Mouse (Mus musculus): ENCODE measurements around the gene 6030458C11Rik. TPM values are rescaled to one million over a fixed set of nuclear protein-coding genes. Genes with fewer than 3 reads are reported as not detected.

Gene 6030458C11Rik
- polyA plus RNA-seq, 1 experiment: 24.9 TPM

GRCm38 (mm10) chr15:12770958-12771357, 53.5 kb downstream of the 6030458C11Rik start:
- H3K4me1 ChIP-seq (ENCODE audit: control insufficient read depth, insufficient read depth, low read length): peaks cover 6% of the 10 kb centered on the region; the same call in 1 of the 2 replicates
- H3K27ac ChIP-seq (ENCODE audit: insufficient read depth, low read length): no peak overlapping the region
- TF ChIP-seq CTCF (IDR thresholded peaks at IDR 0.05; ENCODE audit: extremely low read depth, insufficient read depth, low read length) (no peak), POLR2A (IDR thresholded peaks at IDR 0.05; ENCODE audit: extremely low read depth, insufficient read depth, low read length) (no peak)
- H3K4me3 ChIP-seq (ENCODE audit: insufficient read depth, low read length): no peak overlapping the region

- peaks cover 3% of the 10 kb centered on the region; the same call in 1 of the 2 replicates for H3K4me1 ChIP-seq (ENCODE audit: control insufficient read depth, insufficient read depth, low read length)
- H3K4me3 ChIP-seq (ENCODE audit: insufficient read depth, low read length): no peak overlapping the region
- no peak overlapping the region for H3K27ac ChIP-seq (ENCODE audit: insufficient read depth, low read length)
- TF ChIP-seq POLR2A (IDR thresholded peaks at IDR 0.05; ENCODE audit: extremely low read depth, insufficient read depth, low read length) (no peak), CTCF (IDR thresholded peaks at IDR 0.05; ENCODE audit: extremely low read depth, insufficient read depth, low read length) (no peak)
These were observed 57.6 kb downstream of the 6030458C11Rik start for GRCm38 (mm10) chr15:12766848-12767247.

DNA sequence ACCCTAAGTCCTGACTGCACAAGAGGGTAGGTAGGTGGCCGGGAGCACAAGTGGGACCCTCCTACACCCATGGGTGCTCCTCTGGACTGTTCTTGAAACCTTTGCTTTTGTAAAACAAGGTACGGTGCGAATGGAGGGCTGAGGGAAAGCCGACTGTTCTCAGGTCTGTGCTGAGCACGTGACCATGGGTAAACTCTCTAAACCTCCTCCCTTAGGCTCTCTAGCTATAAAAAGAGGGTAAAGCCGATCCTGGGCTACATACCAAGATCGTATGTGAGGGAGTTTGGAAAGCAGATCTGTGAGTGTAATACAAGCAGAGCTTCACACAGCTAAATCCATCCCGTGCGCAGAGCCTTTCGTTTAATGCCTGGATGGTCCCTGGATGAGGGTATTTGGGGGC, 61.3 kb downstream of the 6030458C11Rik start:
- H3K4me1 ChIP-seq (ENCODE audit: control insufficient read depth, insufficient read depth, low read length): peaks cover 1% of the 10 kb centered on the region; the same call in 1 of the 2 replicates
- no peak overlapping the region for H3K4me3 ChIP-seq (ENCODE audit: insufficient read depth, low read length)
- TF ChIP-seq CTCF (IDR thresholded peaks at IDR 0.05; ENCODE audit: extremely low read depth, insufficient read depth, low read length) (no peak), POLR2A (IDR thresholded peaks at IDR 0.05; ENCODE audit: extremely low read depth, insufficient read depth, low read length) (no peak)

GRCm38 (mm10) chr15:12762258-12762913, 62.1 kb downstream of the 6030458C11Rik start:
- TF ChIP-seq CTCF (IDR thresholded peaks at IDR 0.05; ENCODE audit: extremely low read depth, insufficient read depth, low read length): no peak
- no peak for TF ChIP-seq POLR2A (IDR thresholded peaks at IDR 0.05; ENCODE audit: extremely low read depth, insufficient read depth, low read length)
- peaks cover 1% of the 10 kb centered on the region; the same call in 1 of the 2 replicates for H3K4me1 ChIP-seq (ENCODE audit: control insufficient read depth, insufficient read depth, low read length)
- H3K27ac ChIP-seq (ENCODE audit: insufficient read depth, low read length): no peak overlapping the region
- H3K4me3 ChIP-seq (ENCODE audit: insufficient read depth, low read length): no peak overlapping the region

More for the DNA sequence above, 61.3 kb downstream of the 6030458C11Rik start:
- no peak overlapping the region for H3K27ac ChIP-seq (ENCODE audit: insufficient read depth, low read length)

GRCm38 (mm10) chr15:12760747-12761146, 63.7 kb downstream of the 6030458C11Rik start:
- no peaks in the 10 kb centered on the region for H3K4me1 ChIP-seq (ENCODE audit: control insufficient read depth, insufficient read depth, low read length)
- H3K4me3 ChIP-seq (ENCODE audit: insufficient read depth, low read length): no peak overlapping the region
- H3K27ac ChIP-seq (ENCODE audit: insufficient read depth, low read length): no peak overlapping the region
- TF ChIP-seq CTCF (IDR thresholded peaks at IDR 0.05; ENCODE audit: extremely low read depth, insufficient read depth, low read length) (no peak), POLR2A (IDR thresholded peaks at IDR 0.05; ENCODE audit: extremely low read depth, insufficient read depth, low read length) (no peak)

DNA sequence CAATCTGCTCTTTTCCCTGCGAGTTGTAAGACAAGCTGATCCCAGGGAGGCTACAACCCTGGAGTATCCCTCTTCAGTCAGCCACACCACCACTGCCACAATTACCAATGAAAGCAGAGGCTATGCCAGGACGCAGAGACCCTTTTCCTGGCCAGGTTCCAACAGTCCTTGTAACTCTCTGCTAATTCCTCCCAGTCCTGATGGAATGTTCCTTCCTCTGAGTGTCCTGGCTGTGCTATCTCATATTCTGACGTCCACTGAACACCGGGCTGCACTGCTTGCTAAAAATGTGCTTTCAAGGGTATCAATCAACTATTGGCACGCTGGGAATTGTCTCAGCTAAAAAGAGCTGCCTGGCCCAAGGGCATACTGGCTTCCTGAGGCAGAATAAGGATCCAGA, 66.0 kb downstream of the 6030458C11Rik start:
- H3K4me3 ChIP-seq (ENCODE audit: insufficient read depth, low read length): no peak overlapping the region
- H3K27ac ChIP-seq (ENCODE audit: insufficient read depth, low read length): no peak overlapping the region
- no peak for TF ChIP-seq CTCF (IDR thresholded peaks at IDR 0.05; ENCODE audit: extremely low read depth, insufficient read depth, low read length)
- TF ChIP-seq POLR2A (IDR thresholded peaks at IDR 0.05; ENCODE audit: extremely low read depth, insufficient read depth, low read length): no peak
- H3K4me1 ChIP-seq (ENCODE audit: control insufficient read depth, insufficient read depth, low read length): no peaks in the 10 kb centered on the region

Other genes with a start within 250 kb of the 6030458C11Rik start
- 17.6 and 19.8 TPM in 2 replicates for gene Pdzd2, start 84.7 kb downstream of the 6030458C11Rik start, polyA plus RNA-seq (2012; rRNA removed)
- 50.5 and 52.9 TPM in 2 replicates for gene Drosha, start 166 bp upstream of the 6030458C11Rik start, polyA plus RNA-seq (2012; rRNA removed)

Data from cortical plate, adult 2 months (tissue).